Mouse (Mus musculus) neural tube, embryonic 11.5 days (tissue): ENCODE measurements around the gene Gm28036. TPM values are rescaled to one million over a fixed set of nuclear protein-coding genes. Genes with fewer than 3 reads are reported as not detected.

Source experiments
- ATAC-seq: fragments of 200-750 bp; cut with Nextera tagmentation; 2 replicates; pipeline ENCODE4 v1.8.0; 2017; ENCODE audit warnings: moderate number of reproducible peaks, mild to moderate bottlenecking, moderate TSS enrichment, moderate library complexity; ENCODE audit not compliant: insufficient read depth, low FRiP score, low TSS enrichment
- DNase-seq: peaks from one replicate; pipeline ENCODE4 v3.0.0-alpha.2; 2015; ENCODE audit warnings: low spot score
- H3K27ac ChIP-seq: fragments of 300-500 bp; sonication (generic); 2 replicates; pipeline ENCODE4 v1.5.1; 2014; ENCODE audit warnings: low read depth, mild to moderate bottlenecking, low read length
- H3K27me3 ChIP-seq: fragments of 300-500 bp; sonication (generic); 2 replicates; pipeline ENCODE4 v1.6.1; 2014; ENCODE audit warnings: mild to moderate bottlenecking, low read length, mixed read lengths; ENCODE audit not compliant: control insufficient read depth, insufficient read depth
- H3K36me3 ChIP-seq: fragments of 300-500 bp; sonication (generic); 2 replicates; pipeline ENCODE4 v1.6.1; 2014; ENCODE audit warnings: mild to moderate bottlenecking, low read length, moderate library complexity, mixed read lengths; ENCODE audit not compliant: control insufficient read depth, insufficient read depth
- H3K4me1 ChIP-seq: fragments of 300-500 bp; sonication (generic); 2 replicates; pipeline ENCODE4 v1.6.1; 2014; ENCODE audit warnings: low read length, mixed read lengths; ENCODE audit not compliant: control insufficient read depth, insufficient read depth
- H3K4me2 ChIP-seq: fragments of 300-500 bp; sonication (generic); 2 replicates; pipeline ENCODE4 v1.6.1; 2014; ENCODE audit warnings: low read depth, mild to moderate bottlenecking, moderate library complexity
- H3K4me3 ChIP-seq: fragments of 300-500 bp; sonication (generic); 2 replicates; pipeline ENCODE4 v1.5.1; 2014; ENCODE audit warnings: low read depth, low read length
- H3K9ac ChIP-seq: fragments of 300-500 bp; sonication (generic); 2 replicates; pipeline ENCODE4 v1.6.1; 2014; ENCODE audit warnings: mild to moderate bottlenecking, low read length
- H3K9me3 ChIP-seq: fragments of 300-500 bp; sonication (generic); 2 replicates; pipeline ENCODE4 v1.6.1; 2016; ENCODE audit warnings: low read length; ENCODE audit not compliant: control insufficient read depth
- WGBS: fragments of 180-500 bp; shearing (Covaris S2); extraction: QIAGEN DNeasy Blood & Tissue Kit; methylation state at CpG from one replicate; pipeline ENCODE4 v1.1.7; 2014; 5-methylcytosine and 5-hydroxymethylcytosine counted together
- polyA plus RNA-seq: library from polyadenylated mRNA; unstranded; fragments of >200 nt; fragmentation: Nextera tagmentation; extraction: Ambion mirVana; gene quantifications from 2 replicates; pipeline ENCODE4 v1.2.1, GENCODE M21; 2014

Gene Gm28036
- 23.2 and 28.5 TPM in 2 replicates for polyA plus RNA-seq

GRCm38 (mm10) chr2:156126992-156127391 is at the start of gene Gm28036:
Gene Gm28036 (minus strand): TSS chr2:156127092.
- WGBS, result 88% methylated on average over 5 of the region's 5 CpGs
- no peak within 1 kb of the TSS for H3K9ac ChIP-seq
- ATAC-seq, result no peak

DNA sequence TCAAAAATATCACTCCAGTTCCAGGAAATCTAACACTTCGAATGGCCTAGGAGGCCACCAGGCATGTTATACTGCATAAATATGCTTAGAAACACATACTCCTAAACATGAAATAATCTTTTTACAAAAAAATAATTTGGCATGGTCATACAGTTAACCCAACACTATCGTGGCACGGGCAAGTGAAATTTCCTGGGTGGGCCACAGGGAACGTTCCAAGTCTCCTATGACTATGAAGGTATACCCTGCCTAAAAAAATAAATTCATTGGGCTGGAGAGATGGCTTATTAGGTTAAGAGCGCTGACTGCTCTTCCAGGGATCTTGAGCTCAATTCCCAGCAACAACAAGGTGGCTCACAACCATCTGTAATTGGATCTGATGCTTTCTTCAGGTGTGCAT is 39.7 kb upstream of the Gm28036 start:
- peaks cover 12% of the 10 kb centered on the region; the same call in 1 of the 2 replicates for H3K36me3 ChIP-seq
- DNase-seq (no peak), ATAC-seq (no peak)
- H3K4me3 ChIP-seq, result no peak overlapping the region
- WGBS, result 97% methylated on average over 5 of the region's 5 CpGs
- no peaks in the 10 kb centered on the region for H3K27me3 ChIP-seq
- no peaks in the 10 kb centered on the region for H3K4me1 ChIP-seq
- H3K4me2 ChIP-seq, result no peak overlapping the region
- H3K9ac ChIP-seq, result no peak overlapping the region
- no peak overlapping the region for H3K27ac ChIP-seq
- H3K9me3 ChIP-seq, result no peaks in the 10 kb centered on the region

More at GRCm38 (mm10) chr2:156126992-156127391, at the start of gene Gm28036:
- no peak for DNase-seq
- no peaks in the 10 kb centered on the region for H3K9me3 ChIP-seq
- H3K4me2 ChIP-seq, result no peak within 1 kb of the TSS
- no peaks in the 10 kb centered on the region for H3K36me3 ChIP-seq
- H3K4me1 ChIP-seq, result no peaks in the 10 kb centered on the region
- no peak within 1 kb of the TSS for H3K4me3 ChIP-seq
- H3K27me3 ChIP-seq, result no peaks in the 10 kb centered on the region
- no peak within 1 kb of the TSS for H3K27ac ChIP-seq

DNA sequence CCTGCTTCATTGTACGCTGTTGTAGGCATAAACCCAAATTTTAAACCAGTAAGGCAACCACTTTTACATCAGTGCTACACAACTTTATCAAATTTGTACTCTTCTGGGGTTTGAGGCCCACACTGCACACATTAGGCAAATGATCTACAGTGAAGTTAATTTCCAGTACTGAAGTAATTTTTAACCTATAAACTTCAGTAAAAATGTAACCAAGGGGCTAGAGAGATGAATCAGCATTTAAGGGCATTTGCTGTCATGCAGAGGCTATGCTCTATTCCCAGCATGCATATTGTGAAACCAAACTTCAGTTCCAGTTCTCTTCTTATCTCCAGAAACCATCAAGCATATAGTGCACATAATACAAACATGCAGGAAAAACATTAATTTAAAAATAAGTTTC is 38.6 kb upstream of the Gm28036 start:
- Histone ChIP-seq H3K4me3 (no peak overlapping the region), H3K9ac (no peak overlapping the region), H3K4me1 (no peaks in the 10 kb centered on the region), H3K27ac (no peak overlapping the region), H3K4me2 (no peak overlapping the region), H3K36me3 (peaks cover 12% of the 10 kb centered on the region), H3K27me3 (no peaks in the 10 kb centered on the region), H3K9me3 (no peaks in the 10 kb centered on the region)
- 96% methylated on average over 1 of the region's 1 CpGs for WGBS
- ATAC-seq (no peak), DNase-seq (no peak)

GRCm38 (mm10) chr2:156151538-156151937 is 24.6 kb upstream of the Gm28036 start:
- Histone ChIP-seq H3K27me3 (no peaks in the 10 kb centered on the region), H3K36me3 (peaks cover 14% of the 10 kb centered on the region), H3K4me3 (no peak overlapping the region), H3K9me3 (no peaks in the 10 kb centered on the region), H3K4me1 (no peaks in the 10 kb centered on the region), H3K27ac (no peak overlapping the region), H3K9ac (no peak overlapping the region), H3K4me2 (no peak overlapping the region)
- DNase-seq, result no peak
- no peak for ATAC-seq

DNA sequence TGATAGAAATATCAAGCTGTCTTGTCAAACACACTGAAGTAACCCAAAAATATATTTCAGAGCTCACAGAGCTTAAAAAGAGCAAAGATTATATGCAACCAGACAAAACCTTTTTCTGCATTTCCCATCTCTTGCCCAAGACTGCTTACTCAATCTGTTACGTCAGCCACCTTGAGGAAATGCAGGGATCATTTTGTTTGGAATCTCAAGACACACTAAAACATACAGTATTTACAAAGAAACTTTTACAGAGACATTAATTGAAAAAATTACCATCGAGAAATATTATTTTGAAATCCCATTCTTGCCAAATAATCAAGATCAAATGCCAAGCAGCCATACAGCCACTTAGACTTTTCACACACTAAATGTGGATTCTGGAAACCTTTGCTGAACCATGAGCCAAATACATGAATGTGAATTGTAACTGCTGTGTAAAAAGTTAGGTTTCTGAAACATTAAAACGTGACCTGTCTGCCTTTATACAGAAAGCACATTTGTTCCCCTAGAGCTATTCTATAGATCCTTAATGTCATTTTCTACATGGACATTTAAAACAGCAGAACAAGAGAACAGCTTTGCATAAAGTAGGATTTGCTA is 20.5 kb upstream of the Gm28036 start:
- H3K9me3 ChIP-seq, result no peaks in the 10 kb centered on the region
- DNase-seq (no peak), ATAC-seq (no peak)
- H3K9ac ChIP-seq, result no peak overlapping the region
- H3K4me1 ChIP-seq, result 0 out of 2 replicates have a peak, but pooled peaks cover 4% of the 10 kb centered on the region
- 93% methylated on average over 3 of the region's 3 CpGs for WGBS
- H3K4me3 ChIP-seq, result no peak overlapping the region
- no peak overlapping the region for H3K4me2 ChIP-seq
- no peaks in the 10 kb centered on the region for H3K27me3 ChIP-seq
- no peak overlapping the region for H3K27ac ChIP-seq
- peaks cover 14% of the 10 kb centered on the region for H3K36me3 ChIP-seq

GRCm38 (mm10) chr2:156146272-156146989 is 19.5 kb upstream of the Gm28036 start:
- no peak for ATAC-seq
- peaks cover 14% of the 10 kb centered on the region for H3K36me3 ChIP-seq
- no peak overlapping the region for H3K9ac ChIP-seq
- 75% methylated on average over 5 of the region's 5 CpGs for WGBS
- DNase-seq, result no peak
- H3K27me3 ChIP-seq, result no peaks in the 10 kb centered on the region
- no peaks in the 10 kb centered on the region for H3K9me3 ChIP-seq
- H3K4me2 ChIP-seq, result no peak overlapping the region
- 0 out of 2 replicates have a peak, but pooled peaks cover 4% of the 10 kb centered on the region for H3K4me1 ChIP-seq
- H3K4me3 ChIP-seq, result no peak overlapping the region
- no peak overlapping the region for H3K27ac ChIP-seq

- DNase-seq (no peak), ATAC-seq (no peak)
- Histone ChIP-seq H3K4me2 (no peak overlapping the region), H3K27me3 (no peaks in the 10 kb centered on the region), H3K36me3 (peaks cover 14% of the 10 kb centered on the region), H3K4me1 (0 out of 2 replicates have a peak, but pooled peaks cover 4% of the 10 kb centered on the region), H3K9me3 (no peaks in the 10 kb centered on the region), H3K4me3 (no peak overlapping the region), H3K27ac (no peak overlapping the region), H3K9ac (no peak overlapping the region)
- 69% methylated on average over 11 of the region's 11 CpGs for WGBS
Measured at GRCm38 (mm10) chr2:156145486-156146130, 18.7 kb upstream of the Gm28036 start.

- ATAC-seq (peak; percentile 98), DNase-seq (peak; percentile 97)
- Histone ChIP-seq H3K4me3 (peak within 1 kb of the TSS; percentile 73), H3K27ac (peak within 1 kb of the TSS; percentile 92), H3K9me3 (no peaks in the 10 kb centered on the region), H3K4me2 (peak within 1 kb of the TSS; percentile 67), H3K4me1 (0 out of 2 replicates have a peak, but pooled peaks cover 4% of the 10 kb centered on the region), H3K9ac (peak within 1 kb of the TSS; percentile 89), H3K36me3 (peaks cover 9% of the 10 kb centered on the region), H3K27me3 (no peaks in the 10 kb centered on the region)
- under 1% methylated on average over 70 of the region's 70 CpGs for WGBS
Measured at GRCm38 (mm10) chr2:156143953-156144724, 17.2 kb upstream of the Gm28036 start, which contains the start of the genes Romo1 and Nfs1. Gene Romo1 (plus strand): TSS chr2:156144039. Gene Nfs1 (minus strand): TSS chr2:156144186.
